Mouse (Mus musculus) spleen, adult 2 months (tissue): ENCODE measurements around the gene Usb1. TPM values are rescaled to one million over a fixed set of nuclear protein-coding genes. Genes with fewer than 3 reads are reported as not detected.

Experiments
- DNase-seq, 2 experiments: peaks; one replicate each; pipeline versions ENCODE4 v3.0.0 to v3.0.0-alpha.2; 2012 to 2021; ENCODE audit warnings: low spot score in 2 of 2, low read depth in 1 of 2
- H3K27ac ChIP-seq: fragments of 200-500 bp; 2 replicates; pipeline ENCODE4 v1.5.1; 2012; ENCODE audit warnings: low read length, inconsistent platforms; ENCODE audit not compliant: insufficient read depth
- H3K27me3 ChIP-seq: fragments of 200-500 bp; 2 replicates; pipeline ENCODE4 v1.6.1; 2012; ENCODE audit warnings: mild to moderate bottlenecking, moderate library complexity, low read length, inconsistent platforms; ENCODE audit not compliant: control insufficient read depth, insufficient read depth
- H3K36me3 ChIP-seq: fragments of 200-500 bp; 2 replicates; pipeline ENCODE4 v1.6.1; 2012; ENCODE audit warnings: mild to moderate bottlenecking, low read length, inconsistent platforms; ENCODE audit not compliant: control insufficient read depth, insufficient read depth
- H3K4me1 ChIP-seq: fragments of 200-500 bp; 2 replicates; pipeline ENCODE4 v1.6.1; 2011; ENCODE audit warnings: inconsistent platforms; ENCODE audit not compliant: control insufficient read depth, insufficient read depth, insufficient read length
- H3K4me3 ChIP-seq: fragments of 200-500 bp; 2 replicates; pipeline ENCODE4 v1.5.1; 2011; ENCODE audit warnings: mild to moderate bottlenecking, inconsistent platforms; ENCODE audit not compliant: insufficient read depth, insufficient read length; ENCODE audit errors: extremely low read depth
- CTCF ChIP-seq: fragments of 200-500 bp; IDR thresholded peaks from 2 replicates; pipeline ENCODE4 v1.5.1; 2011; ENCODE audit warnings: mild to moderate bottlenecking, inconsistent platforms; ENCODE audit not compliant: insufficient read depth, insufficient read length, insufficient replicate concordance; ENCODE audit errors: extremely low read depth
- POLR2A ChIP-seq: fragments of 200-500 bp; IDR thresholded peaks from 2 replicates; pipeline ENCODE4 v1.6.1; 2011; ENCODE audit warnings: low read depth, low read length, inconsistent platforms
- WGBS: fragments of 180-500 bp; shearing (Covaris S2); methylation state at CpG from one replicate; pipeline ENCODE4 v1.1.7; 2018; 5-methylcytosine and 5-hydroxymethylcytosine counted together
- polyA plus RNA-seq: library from polyadenylated mRNA; depleted of rRNA; stranded (reverse); fragments of >200 nt; gene quantifications from 2 replicates; pipeline ENCODE4 v1.2.3, GENCODE M21; 2012

Gene Usb1
- polyA plus RNA-seq, 1 experiment, result 27.4 TPM

GRCm38 (mm10) chr8:95384501-95384900 lies 52.4 kb downstream of the Usb1 start:
- Histone ChIP-seq H3K4me3 (no peak overlapping the region), H3K36me3 (no peaks in the 10 kb centered on the region), H3K4me1 (no peaks in the 10 kb centered on the region), H3K27me3 (no peaks in the 10 kb centered on the region), H3K27ac (no peak overlapping the region)
- TF ChIP-seq CTCF (no peak), POLR2A (no peak)
- DNase-seq, result no peak
- 60% methylated on average over 3 of the region's 3 CpGs for WGBS

DNA sequence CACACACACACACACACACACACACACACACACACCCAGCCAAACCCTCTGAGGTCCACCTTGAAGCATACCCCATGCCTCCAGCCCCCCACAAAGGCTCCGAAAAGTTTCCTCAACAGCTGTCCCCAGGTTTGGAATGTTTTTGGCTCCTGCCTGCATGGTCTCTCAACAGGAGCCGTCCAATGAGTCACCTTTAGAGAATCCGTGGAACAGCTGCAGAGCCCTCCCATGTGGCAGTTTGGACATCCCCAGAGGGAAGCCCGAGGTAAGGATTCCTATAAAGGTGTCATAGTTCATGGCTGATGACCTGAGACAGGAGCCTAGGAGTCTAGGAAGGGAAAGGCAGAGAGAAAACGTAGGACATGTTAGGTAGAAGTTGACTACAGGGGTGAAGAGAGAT lies 54.0 kb downstream of the Usb1 start:
- WGBS, result 90% methylated on average over 5 of the region's 5 CpGs
- H3K36me3 ChIP-seq, result no peaks in the 10 kb centered on the region
- no peak overlapping the region for H3K27ac ChIP-seq
- H3K27me3 ChIP-seq, result no peaks in the 10 kb centered on the region
- TF ChIP-seq POLR2A (no peak), CTCF (no peak)
- DNase-seq, result no peak
- H3K4me3 ChIP-seq, result no peak overlapping the region
- no peaks in the 10 kb centered on the region; the same call in 1 of the 2 replicates for H3K4me1 ChIP-seq

- DNase-seq, result no peak
- TF ChIP-seq POLR2A (no peak), CTCF (no peak)
- peaks cover 2% of the 10 kb centered on the region; the same call in 1 of the 2 replicates for H3K4me1 ChIP-seq
- H3K4me3 ChIP-seq, result no peak overlapping the region
- H3K36me3 ChIP-seq, result no peaks in the 10 kb centered on the region
- WGBS, result 85% methylated on average over 10 of the region's 10 CpGs
- no peak overlapping the region for H3K27ac ChIP-seq
- no peaks in the 10 kb centered on the region for H3K27me3 ChIP-seq
These were observed 55.1 kb downstream of the Usb1 start for GRCm38 (mm10) chr8:95387221-95387620.

GRCm38 (mm10) chr8:95387936-95388335 lies 55.9 kb downstream of the Usb1 start:
- Histone ChIP-seq H3K4me1 (peaks cover 2% of the 10 kb centered on the region; the same call in 1 of the 2 replicates), H3K4me3 (no peak overlapping the region), H3K27me3 (no peaks in the 10 kb centered on the region), H3K36me3 (no peaks in the 10 kb centered on the region), H3K27ac (no peak overlapping the region)
- DNase-seq, result no peak
- no peak for TF ChIP-seq POLR2A
- TF ChIP-seq CTCF, result no peak
- WGBS, result 93% methylated on average over 7 of the region's 7 CpGs

GRCm38 (mm10) chr8:95390312-95390711 lies 58.2 kb downstream of the Usb1 start:
- WGBS, result 3% methylated on average over 4 of the region's 4 CpGs
- Histone ChIP-seq H3K27me3 (no peaks in the 10 kb centered on the region), H3K4me1 (peaks cover 2% of the 10 kb centered on the region; the same call in 1 of the 2 replicates), H3K4me3 (no peak overlapping the region), H3K27ac (no peak overlapping the region), H3K36me3 (no peaks in the 10 kb centered on the region)
- no peak for TF ChIP-seq POLR2A
- TF ChIP-seq CTCF, result no peak
- DNase-seq, result no peak

DNA sequence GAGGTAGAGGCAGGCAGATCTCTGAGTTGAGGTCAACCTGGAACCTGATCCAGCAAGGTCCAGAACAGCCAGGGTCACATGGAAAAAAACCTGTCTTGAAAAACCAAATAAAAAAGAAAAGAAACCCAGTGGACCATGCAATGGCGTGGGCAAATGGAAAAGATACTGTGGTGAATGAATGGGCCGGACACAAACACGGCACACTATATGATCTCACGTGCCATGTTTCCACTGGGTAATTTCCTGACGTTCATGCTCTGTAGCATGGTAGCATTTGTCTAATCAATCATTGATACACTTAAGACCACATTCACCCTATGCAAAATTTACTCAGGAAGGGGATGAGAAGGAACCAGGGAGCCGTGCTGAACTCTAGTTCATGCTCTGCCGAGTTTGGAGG lies 59.0 kb downstream of the Usb1 start:
- Histone ChIP-seq H3K4me3 (no peak overlapping the region), H3K27ac (no peak overlapping the region), H3K4me1 (peaks cover 2% of the 10 kb centered on the region; the same call in 1 of the 2 replicates), H3K36me3 (no peaks in the 10 kb centered on the region), H3K27me3 (no peaks in the 10 kb centered on the region)
- WGBS, result 53% methylated on average over 7 of the region's 7 CpGs
- peak in 1 of 2 experiments; percentile 59 for DNase-seq
- TF ChIP-seq POLR2A, result no peak
- TF ChIP-seq CTCF, result no peak

- H3K27ac ChIP-seq, result no peak overlapping the region
- no peaks in the 10 kb centered on the region for H3K36me3 ChIP-seq
- DNase-seq, result no peak
- 21% methylated on average over 5 of the region's 5 CpGs for WGBS
- H3K4me3 ChIP-seq, result no peak overlapping the region
- H3K4me1 ChIP-seq, result peaks cover 2% of the 10 kb centered on the region; the same call in 1 of the 2 replicates
- TF ChIP-seq CTCF (no peak), POLR2A (no peak)
- H3K27me3 ChIP-seq, result no peaks in the 10 kb centered on the region
These were observed 60.5 kb downstream of the Usb1 start for GRCm38 (mm10) chr8:95392604-95393003.
